Mouse (Mus musculus): ENCODE measurements at regions not wholly inside any gene's neighbourhood (a gene's known extent, or its start where the extent isn't known, plus 50 kb on each side); places are given as distances from the start of the nearest gene placed in this dataset.

DNA sequence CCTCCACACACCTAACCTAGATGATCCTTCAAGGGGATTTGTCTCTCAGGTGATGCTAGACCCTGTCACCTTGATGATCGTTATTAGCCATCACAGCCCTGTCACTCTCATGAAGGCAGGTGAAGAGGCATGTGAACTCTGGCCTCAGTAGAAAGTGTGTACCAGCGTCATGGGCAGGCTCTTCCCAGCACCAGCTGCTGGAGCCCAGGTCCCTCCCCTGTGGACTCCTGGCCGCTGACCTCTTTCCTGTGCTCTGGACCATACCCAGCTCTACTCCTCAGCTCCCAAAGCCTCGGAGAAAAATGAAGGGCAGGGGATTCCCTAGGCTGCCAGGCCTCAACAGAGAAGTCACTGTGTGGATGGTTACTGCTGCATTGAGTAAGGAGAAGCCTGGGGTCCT, 253.3 kb upstream of the Sulf2 start:
- no peak for DNase-seq (ENCODE audit: low read depth, low spot score)

DNA sequence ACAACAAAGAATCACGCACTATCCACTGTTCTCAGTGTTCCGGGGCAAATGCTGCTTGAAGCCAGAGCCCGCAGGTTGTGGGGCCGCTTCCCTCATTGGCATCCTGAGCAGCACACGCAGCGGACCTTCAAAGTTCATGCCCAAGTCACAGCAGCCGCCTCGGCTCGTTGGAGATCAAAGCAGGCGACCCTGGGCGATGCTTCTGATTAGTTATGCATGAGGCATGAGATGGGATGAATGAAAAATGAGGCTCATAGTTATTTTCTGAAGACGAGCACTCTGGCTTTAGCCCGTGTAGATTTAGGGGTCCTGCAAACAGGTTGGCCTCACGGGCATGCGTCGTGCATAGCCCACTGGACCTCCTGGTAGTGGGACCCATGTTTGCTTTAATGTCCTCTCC, 252.5 kb upstream of the Sulf2 start:
- DNase-seq (ENCODE audit: low read depth, low spot score): no peak

- no peak for DNase-seq (ENCODE audit: low read depth, low spot score)
Observed at GRCm38 (mm10) chr2:166406826-166407225, 251.4 kb upstream of the Sulf2 start.

DNA sequence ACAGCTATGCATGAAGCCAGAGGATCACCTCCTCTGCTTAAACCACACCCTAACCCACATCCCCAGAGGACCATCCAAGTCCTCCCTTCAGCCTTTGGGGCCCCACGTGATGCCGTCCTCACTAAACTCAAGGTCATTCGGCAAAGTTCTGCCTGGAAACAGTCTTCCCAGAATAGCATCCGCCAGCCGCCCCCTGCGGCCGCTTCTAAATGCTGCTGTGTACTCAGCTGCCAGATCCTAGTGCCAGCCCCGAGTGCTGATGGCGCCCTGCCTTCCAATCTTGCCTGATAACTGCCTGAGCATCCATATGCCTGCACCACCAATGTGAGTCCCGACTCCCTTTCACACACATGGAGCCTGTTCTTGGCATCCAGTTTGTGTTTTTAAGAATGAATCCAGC, 247.9 kb upstream of the Sulf2 start:
- DNase-seq (ENCODE audit: low read depth, low spot score): no peak

DNA sequence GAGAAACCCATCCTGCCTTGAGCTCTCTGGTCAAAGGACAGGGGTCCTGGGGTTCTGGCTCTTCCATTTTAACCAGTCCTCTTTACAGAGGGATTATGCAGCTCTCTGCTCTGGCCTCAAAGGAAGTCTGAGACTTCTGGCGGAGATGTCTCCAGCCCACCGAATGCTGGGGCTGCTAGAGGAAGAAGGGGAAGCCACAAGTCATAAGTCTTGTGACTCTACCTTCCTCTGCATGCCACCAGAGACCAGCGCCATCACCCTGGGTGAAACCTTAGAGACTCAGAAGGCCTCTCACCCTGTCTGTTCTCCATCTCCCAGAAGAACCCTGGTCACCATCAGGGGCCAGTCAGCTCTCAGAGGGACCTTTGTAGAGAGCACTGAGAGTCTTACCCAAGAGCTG, 246.4 kb upstream of the Sulf2 start:
- no peak for DNase-seq (ENCODE audit: low read depth, low spot score)

GRCm38 (mm10) chr2:166400304-166400703, 244.8 kb upstream of the Sulf2 start:
- no peak for DNase-seq (ENCODE audit: low read depth, low spot score)

- DNase-seq (ENCODE audit: low read depth, low spot score): no peak
Observed at GRCm38 (mm10) chr2:166399140-166399830, 243.8 kb upstream of the Sulf2 start.

GRCm38 (mm10) chr2:166398774-166399139, 243.3 kb upstream of the Sulf2 start:
- no peak for DNase-seq (ENCODE audit: low read depth, low spot score)

- no peak for DNase-seq (ENCODE audit: low read depth, low spot score)
Observed at GRCm38 (mm10) chr2:166398156-166398555, 242.7 kb upstream of the Sulf2 start.

DNA sequence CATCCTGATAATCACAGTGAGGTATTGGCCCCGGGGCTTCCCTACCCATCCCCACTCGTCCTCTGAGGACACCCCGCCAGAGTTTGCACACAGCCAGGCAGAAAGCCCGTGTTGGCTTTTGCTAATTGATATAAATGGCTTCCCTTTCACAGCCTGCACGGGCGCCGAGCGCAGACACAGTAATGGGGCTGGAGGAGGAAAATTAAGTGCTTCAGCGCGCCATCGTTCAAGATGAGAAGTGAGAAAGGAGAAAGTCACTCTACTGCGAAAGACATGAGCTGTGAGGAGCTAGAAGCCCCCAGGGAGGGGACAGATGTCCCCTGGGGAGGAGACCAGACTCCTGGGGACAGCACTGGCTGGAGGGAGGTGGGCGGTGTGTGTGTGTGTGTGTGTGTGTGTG, 239.2 kb upstream of the Sulf2 start:
- DNase-seq (ENCODE audit: low read depth, low spot score): no peak

- no peak for DNase-seq (ENCODE audit: low read depth, low spot score)
Observed at GRCm38 (mm10) chr2:166391176-166391575, 235.7 kb upstream of the Sulf2 start.

- DNase-seq (ENCODE audit: low read depth, low spot score): no peak
Observed at GRCm38 (mm10) chr2:166388050-166388449, 232.6 kb upstream of the Sulf2 start.

DNA sequence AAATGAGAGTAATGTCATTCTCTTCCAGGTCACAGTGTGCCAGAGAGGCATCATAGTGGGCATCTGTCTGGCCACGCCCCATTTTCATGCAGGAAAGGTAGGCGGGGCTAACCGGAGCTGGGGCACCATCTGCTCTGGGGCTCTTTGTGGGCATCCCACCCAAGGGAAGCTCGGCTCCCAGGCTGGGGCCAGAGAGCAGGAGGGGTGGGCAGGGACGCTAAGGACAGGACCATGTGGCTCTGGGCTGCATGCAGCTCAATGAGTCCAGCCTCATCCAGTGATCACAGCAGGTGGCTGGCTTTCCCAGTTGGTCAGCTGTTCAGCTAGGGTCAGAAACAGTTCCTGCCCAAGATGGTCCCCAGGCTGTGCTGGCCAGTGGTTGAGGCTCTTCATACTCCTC, 231.4 kb upstream of the Sulf2 start:
- DNase-seq (ENCODE audit: low read depth, low spot score): no peak

DNA sequence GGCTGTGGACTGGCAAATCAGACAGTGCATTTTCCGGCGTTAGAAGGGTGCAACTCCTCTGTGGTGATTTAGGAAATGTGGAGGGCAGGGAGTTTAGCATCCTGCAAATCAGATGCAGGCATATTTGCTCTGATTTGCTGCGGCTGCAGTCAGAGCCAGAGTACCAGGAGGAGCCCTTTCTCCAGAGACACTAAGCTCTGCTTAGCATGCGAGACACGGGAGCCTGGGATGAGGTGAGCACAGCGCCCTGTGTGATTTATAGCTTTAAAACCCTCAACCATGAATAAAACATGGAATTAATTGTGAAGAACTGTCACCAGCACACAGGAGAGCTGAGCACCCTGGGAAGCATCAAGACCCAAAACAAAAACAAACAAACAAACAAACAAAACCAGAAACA, 229.1 kb upstream of the Sulf2 start:
- no peak for DNase-seq (ENCODE audit: low read depth, low spot score)

DNA sequence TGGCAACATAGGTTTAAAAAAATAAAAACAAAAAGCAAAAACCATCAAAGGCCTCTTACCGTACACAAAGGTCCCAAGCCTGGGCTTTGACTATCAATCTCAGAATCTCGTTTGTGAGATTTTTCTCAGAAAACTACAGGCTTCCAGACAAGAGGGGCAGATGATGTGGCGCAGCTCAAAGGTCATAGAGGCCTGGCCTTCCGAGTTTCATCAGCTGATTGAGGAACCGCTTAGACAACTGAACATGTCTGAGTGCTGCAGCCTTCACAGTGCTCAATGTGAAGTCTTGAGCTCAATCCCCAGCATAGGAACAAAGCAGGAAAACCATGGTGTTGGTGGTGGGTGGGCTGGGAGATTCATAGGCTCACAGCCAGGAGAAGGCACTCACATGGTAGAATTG, 227.9 kb upstream of the Sulf2 start:
- no peak for DNase-seq (ENCODE audit: low read depth, low spot score)

DNA sequence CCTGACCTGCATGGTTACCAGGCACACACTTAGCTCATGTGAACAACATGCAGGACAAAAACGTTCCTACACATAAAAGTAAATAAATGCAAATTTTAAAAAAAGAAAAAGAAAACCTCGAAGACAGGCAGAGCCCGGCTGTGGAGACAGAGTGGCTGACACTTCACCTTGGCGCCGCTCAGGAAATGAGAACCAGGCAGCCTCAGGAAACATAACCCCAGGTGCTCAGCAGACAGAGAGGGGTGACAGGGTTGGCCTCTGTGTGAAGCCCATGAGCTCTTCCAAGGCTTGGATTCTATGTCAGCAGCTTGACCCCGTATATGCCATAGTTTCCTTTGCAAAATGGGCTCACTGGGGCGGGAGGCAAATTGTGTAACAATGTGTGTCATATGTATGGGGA, 226.7 kb upstream of the Sulf2 start:
- DNase-seq (ENCODE audit: low read depth, low spot score): no peak

DNA sequence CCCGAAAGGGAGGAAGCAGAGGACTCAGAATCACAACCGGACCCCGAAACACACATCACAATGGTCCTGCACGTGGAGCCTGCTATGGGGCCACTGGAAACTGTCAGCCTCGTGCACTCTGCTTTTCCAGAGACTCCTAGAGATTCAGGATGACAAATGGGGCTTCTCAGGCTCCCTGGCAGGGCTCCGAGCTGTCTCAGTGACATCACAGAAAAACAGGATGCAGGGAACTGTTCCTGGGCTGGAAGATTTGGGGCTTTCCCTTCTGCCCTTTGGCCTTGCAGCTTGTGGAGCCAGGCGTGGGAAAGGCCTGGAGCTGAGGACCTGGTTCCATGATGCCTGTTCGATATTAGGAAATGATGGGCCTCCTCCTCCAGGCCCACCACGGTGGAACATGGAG, 225.4 kb upstream of the Sulf2 start:
- no peak for DNase-seq (ENCODE audit: low read depth, low spot score)

- no peak for DNase-seq (ENCODE audit: low read depth, low spot score)
Observed at GRCm38 (mm10) chr2:166378325-166378724, 222.9 kb upstream of the Sulf2 start.

DNA sequence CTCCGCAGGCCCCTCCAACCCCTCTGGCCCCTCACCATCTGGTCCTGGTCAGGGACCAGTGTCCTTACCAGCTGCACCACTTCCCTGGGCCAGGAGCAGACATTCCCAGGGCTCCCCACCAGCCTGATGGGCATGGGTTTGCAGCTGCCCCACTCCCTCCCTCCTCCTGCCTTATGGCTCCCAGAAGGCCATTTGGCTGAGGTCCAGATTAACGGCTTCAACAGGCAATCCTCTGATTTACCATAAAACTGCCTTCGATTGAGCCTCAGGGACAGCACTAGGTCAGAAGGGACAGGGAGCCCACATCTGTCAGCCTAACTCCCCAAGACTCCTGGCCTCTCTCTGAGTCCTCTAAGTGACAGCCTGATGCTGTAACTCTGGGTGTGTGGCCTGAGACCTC, 221.9 kb upstream of the Sulf2 start:
- DNase-seq (ENCODE audit: low read depth, low spot score): no peak

DNA sequence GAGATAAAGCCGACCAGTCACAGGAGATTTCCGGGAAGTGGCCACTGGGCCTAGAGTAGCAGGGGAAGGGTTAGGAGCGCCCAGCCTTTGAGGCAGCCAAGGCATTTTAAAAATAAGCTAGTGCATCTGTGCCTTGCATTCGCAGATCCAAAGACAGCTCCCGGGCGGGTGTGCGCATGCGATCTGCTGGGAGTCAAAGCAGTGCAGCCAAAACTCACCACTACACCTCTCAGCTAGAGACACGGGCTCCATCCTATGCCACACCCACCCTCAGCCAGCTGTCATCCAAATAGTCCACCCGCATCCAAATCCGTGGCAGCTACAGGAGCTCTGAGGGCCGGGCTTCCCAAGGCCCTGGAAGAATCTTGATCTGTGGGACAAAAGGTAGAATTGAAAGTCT, 220.2 kb upstream of the Sulf2 start:
- no peak for DNase-seq (ENCODE audit: low read depth, low spot score)

- DNase-seq (ENCODE audit: low read depth, low spot score): no peak
Observed at GRCm38 (mm10) chr2:166370776-166371175, 215.3 kb upstream of the Sulf2 start.

DNA sequence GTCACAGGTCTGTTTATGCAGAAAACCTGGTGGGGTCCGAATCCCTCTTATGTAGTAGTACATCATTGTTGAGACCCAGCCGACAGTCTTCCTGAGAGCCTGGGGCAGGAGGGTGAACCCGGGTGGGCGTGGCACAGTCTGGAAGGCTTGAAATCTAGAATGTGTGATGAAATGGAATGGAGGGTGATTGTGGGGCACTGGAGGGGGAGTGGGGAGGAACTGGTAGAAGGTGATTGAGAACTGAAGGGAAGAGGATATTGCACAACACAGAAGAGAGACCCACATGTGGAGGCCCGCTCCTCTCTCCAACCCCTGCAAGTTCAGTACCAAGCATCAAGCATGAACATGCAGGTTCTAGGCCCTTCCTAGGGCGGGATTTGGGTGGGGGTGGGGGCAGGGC, 206.2 kb upstream of the Sulf2 start:
- no peak for DNase-seq (ENCODE audit: low read depth, low spot score)

GRCm38 (mm10) chr2:166360786-166361185, 205.3 kb upstream of the Sulf2 start:
- DNase-seq (ENCODE audit: low read depth, low spot score): no peak

- no peak for DNase-seq (ENCODE audit: low read depth, low spot score)
Observed at GRCm38 (mm10) chr2:166359995-166360394, 204.5 kb upstream of the Sulf2 start.
